Mouse (Mus musculus): Measurements from ENCODE around the gene Mylk4. TPM values are rescaled to one million over a fixed set of nuclear protein-coding genes. Genes with fewer than 3 reads are reported as not detected.

Gene Mylk4
- polyA plus RNA-seq, 1 experiment from 2014 or later = 0.12 TPM

GRCm38 (mm10) chr13:32731283-32731682 lies 52.5 kb downstream of the Mylk4 start:
- no peak overlapping the region for H3K4me2 ChIP-seq (ENCODE audit: low read length)
- no peaks in the 10 kb centered on the region for H3K4me1 ChIP-seq (replicated peaks; ENCODE audit: insufficient read depth, low read length)
- ATAC-seq (replicated peaks; ENCODE audit: low FRiP score, low read depth) = no peak
- DNase-seq (ENCODE audit: low spot score) = peak; percentile 65
- H3K36me3 ChIP-seq (ENCODE audit: insufficient read depth, low read length) = no peaks in the 10 kb centered on the region
- H3K9ac ChIP-seq (ENCODE audit: low read depth, low read length) = no peak overlapping the region
- no peak overlapping the region for H3K4me3 ChIP-seq (replicated peaks; ENCODE audit: low read depth, low read length)
- no peaks in the 10 kb centered on the region for H3K9me3 ChIP-seq (replicated peaks; ENCODE audit: low read length)
- no peaks in the 10 kb centered on the region for H3K27me3 ChIP-seq (ENCODE audit: insufficient read depth, low read length)
- peak; percentile 63 for TF ChIP-seq CTCF (IDR thresholded peaks at IDR 0.05; ENCODE audit: low read depth)
- H3K27ac ChIP-seq = no peak overlapping the region

GRCm38 (mm10) chr13:32724606-32725005 lies 59.1 kb downstream of the Mylk4 start:
- ATAC-seq (replicated peaks; ENCODE audit: low FRiP score, low read depth) (no peak), DNase-seq (ENCODE audit: low spot score) (no peak)
- Histone ChIP-seq H3K36me3 (ENCODE audit: insufficient read depth, low read length) (no peaks in the 10 kb centered on the region), H3K4me1 (replicated peaks; ENCODE audit: insufficient read depth, low read length) (no peaks in the 10 kb centered on the region), H3K27me3 (ENCODE audit: insufficient read depth, low read length) (no peaks in the 10 kb centered on the region), H3K9ac (ENCODE audit: low read depth, low read length) (no peak overlapping the region), H3K9me3 (replicated peaks; ENCODE audit: low read length) (no peaks in the 10 kb centered on the region), H3K4me3 (replicated peaks; ENCODE audit: low read depth, low read length) (no peak overlapping the region), H3K4me2 (ENCODE audit: low read length) (no peak overlapping the region), H3K27ac (no peak overlapping the region)
- no peak for TF ChIP-seq CTCF (IDR thresholded peaks at IDR 0.05; ENCODE audit: low read depth)
- WGBS = 84% methylated on average over 5 of the region's 5 CpGs

DNA sequence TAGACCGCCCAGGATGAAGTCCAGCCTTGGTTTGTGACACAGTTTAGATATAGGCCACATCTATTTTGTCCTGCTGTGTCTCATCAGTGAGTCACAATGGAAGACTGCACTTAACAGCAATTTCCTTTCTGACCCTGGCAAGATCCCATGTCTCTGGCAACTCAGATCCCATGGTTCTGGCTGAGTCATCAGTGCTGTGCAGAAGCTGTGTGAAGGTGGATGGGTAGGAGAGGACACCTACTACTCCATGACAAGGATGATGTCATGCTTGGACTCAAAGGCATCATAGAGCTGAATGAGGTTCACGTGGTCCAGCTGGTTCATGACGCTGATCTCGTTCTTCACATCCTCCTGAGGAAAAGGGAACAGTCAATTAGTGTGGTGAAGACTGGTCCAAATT lies 62.0 kb downstream of the Mylk4 start:
- ATAC-seq (replicated peaks; ENCODE audit: low FRiP score, low read depth) (0 out of 2 replicates have a peak, but pooled peaks have one; percentile 57), DNase-seq (ENCODE audit: low spot score) (no peak)
- Histone ChIP-seq H3K27ac (no peak overlapping the region), H3K27me3 (ENCODE audit: insufficient read depth, low read length) (no peaks in the 10 kb centered on the region), H3K36me3 (ENCODE audit: insufficient read depth, low read length) (no peaks in the 10 kb centered on the region), H3K4me2 (ENCODE audit: low read length) (no peak overlapping the region), H3K9me3 (replicated peaks; ENCODE audit: low read length) (no peaks in the 10 kb centered on the region), H3K4me3 (replicated peaks; ENCODE audit: low read depth, low read length) (no peak overlapping the region), H3K9ac (ENCODE audit: low read depth, low read length) (no peak overlapping the region), H3K4me1 (replicated peaks; ENCODE audit: insufficient read depth, low read length) (no peaks in the 10 kb centered on the region)
- no peak for TF ChIP-seq CTCF (IDR thresholded peaks at IDR 0.05; ENCODE audit: low read depth)
- WGBS = 90% methylated on average over 4 of the region's 4 CpGs

GRCm38 (mm10) chr13:32719284-32719683 lies 64.5 kb downstream of the Mylk4 start:
- H3K9me3 ChIP-seq (replicated peaks; ENCODE audit: low read length) = no peaks in the 10 kb centered on the region
- ATAC-seq (replicated peaks; ENCODE audit: low FRiP score, low read depth) (no peak; the same call in 1 of the 2 replicates), DNase-seq (ENCODE audit: low spot score) (peak; percentile 80)
- H3K9ac ChIP-seq (ENCODE audit: low read depth, low read length) = no peak overlapping the region
- no peak overlapping the region for H3K4me2 ChIP-seq (ENCODE audit: low read length)
- H3K27ac ChIP-seq = no peak overlapping the region
- no peaks in the 10 kb centered on the region for H3K36me3 ChIP-seq (ENCODE audit: insufficient read depth, low read length)
- no peaks in the 10 kb centered on the region for H3K27me3 ChIP-seq (ENCODE audit: insufficient read depth, low read length)
- TF ChIP-seq CTCF (IDR thresholded peaks at IDR 0.05; ENCODE audit: low read depth) = no peak
- no peaks in the 10 kb centered on the region for H3K4me1 ChIP-seq (replicated peaks; ENCODE audit: insufficient read depth, low read length)
- 33% methylated on average over 3 of the region's 3 CpGs for WGBS
- H3K4me3 ChIP-seq (replicated peaks; ENCODE audit: low read depth, low read length) = no peak overlapping the region

- DNase-seq (ENCODE audit: low spot score) = peak; percentile 48
- H3K9me3 ChIP-seq (replicated peaks; ENCODE audit: low read length) = no peaks in the 10 kb centered on the region
- H3K4me1 ChIP-seq (replicated peaks; ENCODE audit: insufficient read depth, low read length) = no peaks in the 10 kb centered on the region
- ATAC-seq (replicated peaks; ENCODE audit: low FRiP score, low read depth) = no peak
- H3K9ac ChIP-seq (ENCODE audit: low read depth, low read length) = no peak overlapping the region
- 0 out of 2 replicates have a peak overlapping the region, but pooled peaks have one; percentile 15 for H3K27ac ChIP-seq
- TF ChIP-seq CTCF (IDR thresholded peaks at IDR 0.05; ENCODE audit: low read depth) = no peak
- no peaks in the 10 kb centered on the region for H3K36me3 ChIP-seq (ENCODE audit: insufficient read depth, low read length)
- no peak overlapping the region for H3K4me2 ChIP-seq (ENCODE audit: low read length)
- H3K4me3 ChIP-seq (replicated peaks; ENCODE audit: low read depth, low read length) = no peak overlapping the region
- no peaks in the 10 kb centered on the region for H3K27me3 ChIP-seq (ENCODE audit: insufficient read depth, low read length)
- 54% methylated on average over 5 of the region's 5 CpGs for WGBS
Measured at GRCm38 (mm10) chr13:32717709-32718108, 66.0 kb downstream of the Mylk4 start.

DNA sequence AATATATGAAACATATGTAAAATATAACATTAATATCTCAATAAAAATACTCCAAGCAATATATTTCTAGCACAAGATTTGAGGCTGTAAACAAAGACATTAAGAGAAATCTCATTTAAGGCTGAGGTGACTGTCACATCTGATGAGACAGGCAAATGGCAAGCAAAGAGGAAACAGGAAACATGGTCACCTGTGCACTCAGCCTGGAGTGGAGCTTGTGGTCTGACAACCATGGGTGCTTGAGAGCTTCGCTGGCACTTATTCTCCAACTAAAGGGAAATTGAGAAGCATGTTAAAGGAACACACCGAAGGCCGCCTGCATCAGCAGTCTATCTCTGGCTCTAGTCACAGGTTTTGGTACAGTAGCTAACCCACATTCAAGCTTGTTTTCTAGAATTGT lies 71.2 kb downstream of the Mylk4 start:
- Histone ChIP-seq H3K27ac (no peak overlapping the region), H3K4me2 (ENCODE audit: low read length) (no peak overlapping the region), H3K36me3 (ENCODE audit: insufficient read depth, low read length) (no peaks in the 10 kb centered on the region), H3K4me3 (replicated peaks; ENCODE audit: low read depth, low read length) (no peak overlapping the region), H3K9me3 (replicated peaks; ENCODE audit: low read length) (no peaks in the 10 kb centered on the region), H3K4me1 (replicated peaks; ENCODE audit: insufficient read depth, low read length) (no peaks in the 10 kb centered on the region), H3K27me3 (ENCODE audit: insufficient read depth, low read length) (no peaks in the 10 kb centered on the region), H3K9ac (ENCODE audit: low read depth, low read length) (no peak overlapping the region)
- no peak for ATAC-seq (replicated peaks; ENCODE audit: low FRiP score, low read depth)
- no peak for DNase-seq (ENCODE audit: low spot score)
- TF ChIP-seq CTCF (IDR thresholded peaks at IDR 0.05; ENCODE audit: low read depth) = no peak
- 88% methylated on average over 3 of the region's 3 CpGs for WGBS

DNA sequence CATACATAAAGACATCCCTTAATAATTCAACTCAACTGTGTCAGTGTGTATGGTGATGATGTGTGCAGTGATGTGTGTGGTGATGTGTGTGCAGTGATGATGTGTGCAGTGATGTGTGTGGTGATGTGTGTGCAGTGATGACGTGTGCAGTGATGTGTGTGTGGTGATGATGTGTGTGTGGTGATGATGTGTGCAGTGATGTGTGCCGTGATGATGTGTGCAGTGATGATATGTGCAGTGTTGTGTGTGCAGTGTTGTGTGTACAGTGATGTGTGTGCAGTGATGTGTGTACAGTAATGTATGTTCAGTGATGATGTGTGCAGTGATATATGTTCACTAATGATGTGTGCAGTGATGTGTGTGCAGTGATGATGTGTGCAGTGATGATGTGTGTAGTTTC lies 75.9 kb downstream of the Mylk4 start:
- Histone ChIP-seq H3K9me3 (replicated peaks; ENCODE audit: low read length) (no peaks in the 10 kb centered on the region), H3K27ac (no peak overlapping the region), H3K27me3 (ENCODE audit: insufficient read depth, low read length) (no peaks in the 10 kb centered on the region), H3K4me1 (replicated peaks; ENCODE audit: insufficient read depth, low read length) (0 out of 2 replicates have a peak, but pooled peaks cover 3% of the 10 kb centered on the region), H3K4me3 (replicated peaks; ENCODE audit: low read depth, low read length) (no peak overlapping the region), H3K4me2 (ENCODE audit: low read length) (no peak overlapping the region), H3K9ac (ENCODE audit: low read depth, low read length) (no peak overlapping the region), H3K36me3 (ENCODE audit: insufficient read depth, low read length) (no peaks in the 10 kb centered on the region)
- no peak for DNase-seq (ENCODE audit: low spot score)
- 76% methylated on average over 2 of the region's 2 CpGs for whole genome bisulfite sequencing
- no peak for ATAC-seq (replicated peaks; ENCODE audit: low FRiP score, low read depth)
- no peak for TF ChIP-seq CTCF (IDR thresholded peaks at IDR 0.05; ENCODE audit: low read depth)
